Mouse (Mus musculus) kidney, embryonic 16.5 days (tissue): ENCODE results near the gene Dqx1. TPM values are rescaled to one million over a fixed set of nuclear protein-coding genes. Genes with fewer than 3 reads are reported as not detected.

Experiments
- ATAC-seq: fragments of 200-750 bp; cut with Nextera tagmentation; 2 replicates; pipeline ENCODE4 v1.8.0; 2017; ENCODE audit warnings: moderate TSS enrichment; ENCODE audit not compliant: low FRiP score, low TSS enrichment
- H3K27ac ChIP-seq: fragments of 300-500 bp; sonication (generic); 2 replicates; pipeline ENCODE4 v1.5.1; 2014; ENCODE audit warnings: low read length
- H3K27me3 ChIP-seq: fragments of 300-500 bp; sonication (generic); 2 replicates; pipeline ENCODE4 v1.6.1; 2014; ENCODE audit warnings: low read length, control low read depth, mixed read lengths; ENCODE audit not compliant: insufficient read depth
- H3K36me3 ChIP-seq: fragments of 300-500 bp; sonication (generic); 2 replicates; pipeline ENCODE4 v1.6.1; 2014; ENCODE audit warnings: low read length, control low read depth, mixed read lengths; ENCODE audit not compliant: insufficient read depth
- H3K4me1 ChIP-seq: fragments of 300-500 bp; sonication (generic); 2 replicates; pipeline ENCODE4 v1.6.1; 2014; ENCODE audit warnings: low read length, control low read depth, mixed read lengths; ENCODE audit not compliant: insufficient read depth
- H3K4me2 ChIP-seq: fragments of 300-500 bp; sonication (generic); replicated peaks from 2 replicates; pipeline ENCODE4 v1.6.1; 2014; ENCODE audit warnings: low read depth, low read length
- H3K4me3 ChIP-seq: fragments of 300-500 bp; sonication (generic); 2 replicates; pipeline ENCODE4 v1.5.1; 2014; ENCODE audit warnings: mild to moderate bottlenecking, low read length
- H3K9ac ChIP-seq: fragments of 300-500 bp; sonication (generic); replicated peaks from 2 replicates; pipeline ENCODE4 v1.6.1; 2014; ENCODE audit warnings: low read length
- H3K9me3 ChIP-seq: fragments of 300-500 bp; sonication (generic); 2 replicates; pipeline ENCODE4 v1.6.1; 2016; ENCODE audit warnings: low read length, control low read depth
- WGBS: fragments of 180-500 bp; shearing (Covaris S2); extraction: QIAGEN DNeasy Blood & Tissue Kit; methylation state at CpG from one replicate; pipeline ENCODE4 v1.1.7; 2014; 5-methylcytosine and 5-hydroxymethylcytosine counted together
- polyA plus RNA-seq: library from polyadenylated mRNA; unstranded; fragments of >200 nt; fragmentation: Nextera tagmentation; extraction: Ambion mirVana; gene quantifications from 2 replicates; pipeline ENCODE4 v1.2.1, GENCODE M21; 2015

Gene Dqx1
- polyA plus RNA-seq, result 5.0 and 5.2 TPM in 2 replicates

DNA sequence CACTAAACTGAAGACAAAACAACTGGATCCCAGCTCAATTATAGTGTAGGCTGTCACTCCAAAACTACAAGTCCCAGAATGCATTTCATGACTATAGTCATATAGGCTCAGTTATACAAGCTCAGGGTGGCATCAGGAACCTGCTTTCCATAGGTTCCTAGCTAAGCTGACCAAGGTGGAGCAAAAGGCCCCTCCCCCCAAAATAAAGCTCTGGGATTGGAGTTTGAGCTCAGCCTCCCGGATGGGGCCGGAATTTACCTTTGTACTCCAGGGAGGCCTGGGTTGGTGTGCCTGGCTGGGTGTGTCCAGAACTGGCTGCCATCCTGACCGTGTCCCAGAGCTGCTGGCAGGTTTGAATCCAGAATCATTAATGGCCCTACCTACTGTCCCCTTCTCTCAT is at the start of gene Dqx1:
Dqx1 (plus strand) TSS at position 55 of the 400 bp plus-strand sequence.
- peak within 1 kb of the TSS; percentile 51; the same call in 1 of the 2 replicates for H3K27ac ChIP-seq
- H3K4me1 ChIP-seq, result peaks cover 18% of the 10 kb centered on the region
- H3K4me3 ChIP-seq, result peak within 1 kb of the TSS; percentile 25
- 60% methylated on average over 3 of the region's 3 CpGs for WGBS
- no peaks in the 10 kb centered on the region for H3K9me3 ChIP-seq
- peak; percentile 8; the same call in 1 of the 2 replicates for ATAC-seq
- peak within 1 kb of the TSS; percentile 33 for H3K9ac ChIP-seq
- peaks cover 18% of the 10 kb centered on the region; the same call in 1 of the 2 replicates for H3K36me3 ChIP-seq
- H3K4me2 ChIP-seq, result peak within 1 kb of the TSS; percentile 24
- H3K27me3 ChIP-seq, result peaks cover 13% of the 10 kb centered on the region

DNA sequence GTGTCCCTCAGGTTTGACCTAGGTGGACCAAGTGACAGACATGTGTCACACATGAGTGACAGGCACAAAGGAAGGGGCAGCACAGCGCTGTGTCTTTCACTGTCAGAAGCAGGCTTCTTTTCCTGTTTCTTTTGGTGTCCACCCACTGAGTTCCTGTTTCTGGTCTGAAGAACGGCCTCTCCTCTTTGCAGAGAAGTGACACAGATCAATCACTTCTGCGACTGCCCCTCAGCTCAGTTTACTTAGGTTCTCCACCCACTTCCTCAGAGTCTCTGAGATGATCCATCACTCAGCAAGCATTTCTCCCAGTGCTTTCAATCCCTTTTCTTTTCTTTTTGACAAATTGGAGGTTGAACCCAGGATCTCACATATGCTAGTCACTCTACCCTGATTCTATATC is 49.0 kb upstream of the Dqx1 start:
- Histone ChIP-seq H3K9me3 (no peaks in the 10 kb centered on the region), H3K27ac (no peak overlapping the region), H3K9ac (no peak overlapping the region), H3K36me3 (no peaks in the 10 kb centered on the region), H3K27me3 (no peaks in the 10 kb centered on the region; the same call in 1 of the 2 replicates), H3K4me1 (peaks cover 7% of the 10 kb centered on the region), H3K4me2 (no peak overlapping the region), H3K4me3 (no peak overlapping the region)
- 40% methylated on average over 3 of the region's 3 CpGs for WGBS
- no peak for ATAC-seq

- no peak for ATAC-seq
- WGBS, result 54% methylated on average over 7 of the region's 7 CpGs
- Histone ChIP-seq H3K4me1 (peaks cover 4% of the 10 kb centered on the region), H3K4me3 (no peak overlapping the region), H3K27ac (no peak overlapping the region), H3K9ac (no peak overlapping the region), H3K4me2 (no peak overlapping the region), H3K27me3 (no peaks in the 10 kb centered on the region; the same call in 1 of the 2 replicates), H3K36me3 (no peaks in the 10 kb centered on the region), H3K9me3 (no peaks in the 10 kb centered on the region)
Observed at GRCm38 (mm10) chr6:83010010-83010409, 47.6 kb upstream of the Dqx1 start.

- no peak overlapping the region for H3K4me3 ChIP-seq
- WGBS, result 84% methylated on average over 7 of the region's 7 CpGs
- no peak overlapping the region for H3K27ac ChIP-seq
- no peak overlapping the region for H3K4me2 ChIP-seq
- H3K27me3 ChIP-seq, result no peaks in the 10 kb centered on the region; the same call in 1 of the 2 replicates
- H3K36me3 ChIP-seq, result no peaks in the 10 kb centered on the region
- H3K4me1 ChIP-seq, result no peaks in the 10 kb centered on the region; the same call in 1 of the 2 replicates
- ATAC-seq, result no peak
- no peak overlapping the region for H3K9ac ChIP-seq
- H3K9me3 ChIP-seq, result no peaks in the 10 kb centered on the region
Observed at GRCm38 (mm10) chr6:83011255-83011654, 46.4 kb upstream of the Dqx1 start.

DNA sequence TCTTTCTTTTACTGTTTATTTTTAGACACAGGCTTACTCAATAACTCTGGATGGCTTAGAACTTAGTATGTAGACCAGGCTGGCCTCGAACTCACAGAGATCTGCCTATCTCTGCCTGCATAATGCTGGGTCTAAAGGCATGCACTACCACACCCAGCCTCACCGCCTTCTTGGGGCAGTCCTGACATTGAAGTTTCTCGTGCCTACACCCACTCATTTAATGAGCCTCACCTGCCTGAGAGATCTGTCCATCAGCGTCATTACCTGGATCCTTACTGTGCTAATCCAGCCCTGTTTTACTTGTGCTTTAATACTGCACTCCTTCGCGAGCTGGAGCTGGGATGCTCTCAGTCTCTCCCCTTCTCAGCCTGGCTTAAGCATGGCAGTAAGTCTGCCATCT is 45.9 kb upstream of the Dqx1 start:
- no peak overlapping the region for H3K4me2 ChIP-seq
- ATAC-seq, result no peak
- H3K27ac ChIP-seq, result no peak overlapping the region
- H3K27me3 ChIP-seq, result no peaks in the 10 kb centered on the region; the same call in 1 of the 2 replicates
- H3K4me1 ChIP-seq, result no peaks in the 10 kb centered on the region; the same call in 1 of the 2 replicates
- no peak overlapping the region for H3K9ac ChIP-seq
- 77% methylated on average over 6 of the region's 6 CpGs for WGBS
- H3K4me3 ChIP-seq, result no peak overlapping the region
- H3K36me3 ChIP-seq, result no peaks in the 10 kb centered on the region
- H3K9me3 ChIP-seq, result no peaks in the 10 kb centered on the region

DNA sequence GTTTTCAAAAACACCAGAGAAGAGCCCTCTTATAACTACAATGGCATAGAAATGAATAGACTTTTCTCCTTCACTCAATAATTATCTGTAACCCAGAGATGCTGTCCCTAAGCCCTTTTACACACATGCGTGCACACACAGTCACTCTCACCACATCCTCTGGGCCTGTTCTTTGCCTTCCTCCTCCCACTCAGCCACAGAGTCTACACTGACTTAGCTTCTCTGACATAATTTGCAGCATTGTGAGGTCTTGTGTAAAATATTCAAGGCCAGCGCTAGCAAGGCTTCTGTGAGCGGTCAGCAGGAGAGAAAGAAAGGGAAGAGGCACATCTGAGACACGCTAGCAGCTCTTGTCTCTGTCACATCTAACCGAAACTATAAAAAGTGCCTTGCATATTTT is 44.2 kb upstream of the Dqx1 start:
- Histone ChIP-seq H3K27ac (no peak overlapping the region), H3K9ac (no peak overlapping the region), H3K4me2 (no peak overlapping the region), H3K4me3 (no peak overlapping the region), H3K36me3 (no peaks in the 10 kb centered on the region), H3K27me3 (no peaks in the 10 kb centered on the region), H3K4me1 (peaks cover 2% of the 10 kb centered on the region; the same call in 1 of the 2 replicates), H3K9me3 (no peaks in the 10 kb centered on the region)
- WGBS, result 57% methylated on average over 5 of the region's 5 CpGs
- no peak for ATAC-seq

- H3K4me3 ChIP-seq, result no peak overlapping the region
- H3K4me1 ChIP-seq, result peaks cover 2% of the 10 kb centered on the region; the same call in 1 of the 2 replicates
- no peak for ATAC-seq
- H3K4me2 ChIP-seq, result no peak overlapping the region
- WGBS, result 68% methylated on average over 12 of the region's 12 CpGs
- H3K27me3 ChIP-seq, result no peaks in the 10 kb centered on the region
- no peak overlapping the region for H3K9ac ChIP-seq
- no peak overlapping the region for H3K27ac ChIP-seq
- no peaks in the 10 kb centered on the region for H3K9me3 ChIP-seq
- H3K36me3 ChIP-seq, result no peaks in the 10 kb centered on the region
Observed at GRCm38 (mm10) chr6:83014482-83015466, 42.9 kb upstream of the Dqx1 start.

- Histone ChIP-seq H3K36me3 (no peaks in the 10 kb centered on the region), H3K27ac (no peak overlapping the region), H3K27me3 (no peaks in the 10 kb centered on the region), H3K9me3 (no peaks in the 10 kb centered on the region), H3K9ac (no peak overlapping the region), H3K4me2 (no peak overlapping the region), H3K4me3 (no peak overlapping the region), H3K4me1 (0 out of 2 replicates have a peak, but pooled peaks cover 2% of the 10 kb centered on the region)
- ATAC-seq, result no peak
- WGBS, result 89% methylated on average over 2 of the region's 2 CpGs
Observed at GRCm38 (mm10) chr6:83015749-83016148, 41.9 kb upstream of the Dqx1 start.

DNA sequence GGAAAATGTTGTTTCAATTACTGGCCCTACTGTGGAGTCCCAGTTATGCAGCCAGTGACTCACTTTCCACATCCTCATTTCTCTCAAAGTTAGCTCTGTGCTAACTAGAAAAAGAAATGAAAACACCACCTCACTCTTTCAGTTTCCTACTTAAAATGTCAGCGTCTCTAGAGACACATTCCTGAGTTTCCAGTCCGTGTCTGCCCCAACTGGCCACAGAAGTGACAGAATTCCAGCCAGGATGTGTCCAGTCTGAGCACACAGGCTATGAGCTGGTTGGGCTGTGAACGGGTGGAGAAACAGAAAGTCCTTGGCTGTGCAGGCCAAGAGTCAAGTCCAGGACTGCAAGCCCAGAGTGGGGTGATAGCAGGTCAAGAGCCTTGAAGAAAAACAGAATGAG is 40.5 kb upstream of the Dqx1 start:
- Histone ChIP-seq H3K27ac (peak overlapping the region; percentile 20; the same call in 1 of the 2 replicates), H3K4me3 (no peak overlapping the region), H3K4me1 (0 out of 2 replicates have a peak, but pooled peaks cover 2% of the 10 kb centered on the region), H3K9me3 (no peaks in the 10 kb centered on the region), H3K4me2 (no peak overlapping the region), H3K9ac (no peak overlapping the region), H3K36me3 (no peaks in the 10 kb centered on the region), H3K27me3 (no peaks in the 10 kb centered on the region)
- 38% methylated on average over 3 of the region's 3 CpGs for WGBS
- no peak; the same call in 1 of the 2 replicates for ATAC-seq

GRCm38 (mm10) chr6:83019044-83019443 is 38.6 kb upstream of the Dqx1 start:
- Histone ChIP-seq H3K4me1 (0 out of 2 replicates have a peak, but pooled peaks cover 2% of the 10 kb centered on the region), H3K27me3 (no peaks in the 10 kb centered on the region), H3K9me3 (no peaks in the 10 kb centered on the region), H3K36me3 (no peaks in the 10 kb centered on the region), H3K9ac (no peak overlapping the region), H3K4me3 (no peak overlapping the region), H3K4me2 (no peak overlapping the region), H3K27ac (no peak overlapping the region)
- ATAC-seq, result no peak
- 72% methylated on average over 3 of the region's 3 CpGs for WGBS
